Mouse (Mus musculus): Measurements from ENCODE around the gene Vmn1r5.
"Not testable (repeated sequence)": the region's sequence is repeated elsewhere in the genome, so short reads cannot be mapped to it uniquely, and the experiment has no call there.

Gene Vmn1r5

GRCm38 (mm10) chr6:56969973-56970372 lies at the start of gene Vmn1r5:
Vmn1r5 (plus strand) TSS chr6:56970273.
- no peak for DNase-seq

DNA sequence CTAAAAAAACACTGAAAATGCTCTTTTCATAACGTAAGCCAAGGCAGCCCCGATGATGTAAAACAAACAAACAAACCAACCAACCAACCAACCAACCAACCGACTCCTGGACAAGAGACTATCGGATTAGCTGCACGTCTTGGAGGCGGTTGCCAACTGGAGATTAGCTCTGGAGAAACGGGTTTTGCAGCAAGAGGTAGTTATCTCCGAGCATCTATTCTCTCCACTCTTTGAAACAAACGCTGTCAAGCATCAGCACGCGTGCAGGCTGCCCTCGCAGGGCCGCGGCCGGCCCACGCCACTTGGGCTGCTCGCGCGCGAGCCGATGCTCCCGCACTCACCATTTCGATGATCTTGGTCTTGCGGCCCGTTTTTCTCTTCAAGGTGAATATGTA lies 46.7 kb upstream of the Vmn1r5 start:
- no peak for DNase-seq

DNA sequence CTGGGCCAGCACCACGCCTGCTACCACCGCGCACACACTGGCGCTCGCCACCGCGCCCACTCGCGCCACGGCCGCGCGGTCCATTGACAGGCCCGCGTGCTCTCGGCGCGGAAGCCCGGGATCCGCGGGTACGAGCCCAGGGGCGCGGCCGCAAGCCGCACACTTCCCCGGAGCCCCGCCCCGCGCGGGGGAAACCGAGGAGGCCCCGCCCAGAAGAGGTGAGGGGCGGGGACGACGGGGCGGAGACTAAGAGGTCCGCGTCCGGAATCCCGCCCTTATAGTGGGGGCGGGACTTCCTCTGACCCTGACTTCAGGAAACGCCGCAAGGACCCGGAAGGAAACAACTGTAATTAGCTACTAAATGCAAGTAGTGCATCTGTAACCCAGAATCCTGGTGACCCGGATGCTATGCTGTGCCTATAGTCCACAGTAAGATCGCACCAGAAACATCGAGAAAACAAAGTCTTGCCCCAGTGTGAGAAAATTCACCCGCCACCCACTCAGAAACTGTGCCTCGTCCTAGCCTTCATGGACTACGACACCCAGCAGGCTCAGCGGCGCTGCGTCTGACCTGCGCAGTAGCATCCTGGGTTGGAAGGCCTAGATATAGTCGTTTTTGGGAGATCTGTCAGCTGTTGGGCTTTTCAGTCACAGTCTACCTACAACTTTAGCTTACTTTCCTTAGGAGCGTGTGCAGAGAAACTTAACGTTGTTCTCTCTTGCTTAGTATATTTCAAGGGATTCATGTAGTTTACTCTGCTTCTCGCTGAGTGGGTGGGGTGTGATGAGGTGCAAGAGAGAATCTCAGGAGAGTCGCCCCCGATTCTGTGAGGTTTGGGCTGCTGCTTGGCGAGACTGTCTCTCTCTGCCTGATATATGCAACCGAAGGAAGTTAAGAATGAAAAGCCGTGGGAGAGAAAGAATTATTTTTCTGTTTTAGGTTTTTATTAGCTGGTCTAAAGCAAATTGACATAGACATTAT lies 46.1 kb upstream of the Vmn1r5 start, which contains the start of the genes Nt5c3 and Vmn1r4:
Nt5c3 (minus strand) TSS at position 207 of the 982 bp plus-strand sequence.
Vmn1r4 (plus strand) TSS at position 290 of the 982 bp plus-strand sequence.
- peak; percentile 96 for DNase-seq

DNA sequence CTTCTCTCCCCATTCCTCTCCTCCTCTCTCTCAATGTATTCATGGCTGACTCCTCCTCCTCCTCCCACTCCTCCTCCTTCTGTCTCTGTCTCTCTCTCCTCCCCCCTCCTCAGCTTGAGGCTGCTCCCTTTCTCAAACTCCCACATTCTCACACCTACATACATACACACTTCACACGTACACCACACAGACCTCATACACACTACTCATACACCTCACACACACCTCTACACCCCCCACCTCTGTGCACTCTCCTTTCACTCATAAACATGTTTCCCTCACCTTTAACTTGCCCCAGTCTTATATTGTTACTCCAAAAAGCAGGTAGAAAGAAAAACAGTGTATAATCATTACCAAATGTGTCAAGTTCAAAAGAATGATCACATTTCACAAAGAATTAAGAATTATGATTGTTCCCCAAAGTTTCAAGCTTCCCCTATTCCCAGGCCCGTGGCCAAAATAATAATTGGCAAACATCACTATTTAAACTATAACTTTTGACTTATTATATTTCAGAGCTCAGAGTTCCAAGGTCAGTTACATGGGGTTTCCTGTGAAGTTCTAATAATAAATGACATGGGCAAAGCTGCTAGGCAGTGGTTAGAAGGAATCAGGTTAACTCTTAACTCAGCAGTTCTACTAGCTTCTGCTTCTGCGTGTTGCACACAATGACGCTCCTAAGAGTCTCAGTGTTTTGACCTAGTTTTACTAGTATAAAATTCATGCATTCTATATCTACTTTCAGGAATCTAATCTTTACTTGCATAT lies 38.2 kb upstream of the Vmn1r5 start:
- no peak for DNase-seq

- DNase-seq = no peak
Measured at GRCm38 (mm10) chr6:56932464-56932863, 37.6 kb upstream of the Vmn1r5 start.

DNA sequence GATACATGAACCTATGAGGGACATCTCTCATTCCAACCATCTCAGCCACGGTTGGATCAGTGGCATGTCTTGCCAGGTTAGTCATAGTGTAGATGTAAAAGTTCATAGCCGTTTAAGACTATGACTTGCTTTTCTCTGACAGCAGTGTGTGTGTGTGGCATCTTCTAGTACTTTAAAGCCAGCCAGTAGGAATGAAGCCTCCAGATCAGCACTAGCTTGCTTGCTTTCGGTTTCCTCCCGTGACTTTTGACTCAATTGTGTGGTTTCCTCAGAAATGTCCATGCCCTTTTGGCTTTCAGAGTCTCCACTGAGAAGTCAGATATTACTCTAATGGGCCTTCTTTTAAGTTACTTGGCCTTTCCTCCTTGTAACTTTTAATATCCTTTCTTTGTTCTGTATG lies 35.7 kb upstream of the Vmn1r5 start:
- no peak for DNase-seq

DNA sequence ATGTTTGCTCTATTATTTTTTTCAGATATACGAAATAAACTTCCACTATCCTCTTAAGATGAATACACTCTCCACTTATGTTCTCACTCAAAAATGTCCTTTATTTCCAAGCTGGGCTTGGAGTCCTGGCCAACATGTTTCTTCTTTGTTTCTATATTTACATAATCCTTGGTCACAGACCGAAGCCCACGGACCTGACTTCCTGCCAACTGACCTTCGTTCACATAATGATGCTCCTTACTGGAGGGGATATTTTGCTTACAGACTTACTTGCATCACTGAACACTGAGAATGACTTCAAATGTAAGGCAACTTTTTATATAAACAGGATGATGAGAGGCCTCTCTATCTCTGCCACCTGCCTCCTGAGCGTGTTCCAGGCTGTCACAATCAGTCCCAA lies 13.6 kb upstream of the Vmn1r5 start:
- DNase-seq = no peak

- no peak for DNase-seq
Measured at GRCm38 (mm10) chr6:56996943-56997342, 26.9 kb downstream of the Vmn1r5 start, which contains the start of gene Vmn1r6. Vmn1r6 (plus strand) TSS chr6:56997243.

- DNase-seq = not testable (repeated sequence)
Measured at GRCm38 (mm10) chr6:57025224-57025623, 55.2 kb downstream of the Vmn1r5 start, which contains the start of gene Vmn1r7. Vmn1r7 (minus strand) TSS chr6:57025324.

GRCm38 (mm10) chr6:57031984-57032383 lies 61.9 kb downstream of the Vmn1r5 start, which contains the start of gene Vmn1r8:
Vmn1r8 (plus strand) TSS chr6:57032284.
- no peak for DNase-seq

DNA sequence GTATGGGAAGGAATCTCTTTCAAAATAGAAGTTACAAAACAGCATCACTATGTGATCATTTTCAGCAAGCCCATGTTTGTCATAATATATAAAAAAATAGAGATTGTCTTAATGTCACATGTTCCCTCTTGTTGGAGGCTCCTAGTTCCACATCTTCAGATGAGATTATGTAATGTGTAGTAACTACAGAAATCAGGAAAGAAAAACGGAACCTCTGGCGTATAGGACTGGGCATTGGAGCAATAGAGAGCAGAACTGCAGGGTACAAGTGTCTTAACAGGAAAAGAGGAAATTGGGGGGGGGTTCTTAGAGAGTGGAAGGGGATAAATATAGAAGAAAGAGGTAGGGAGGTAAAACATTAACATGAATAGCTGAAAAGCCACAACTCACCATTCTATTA lies 64.6 kb downstream of the Vmn1r5 start:
- DNase-seq = no peak
